Mouse (Mus musculus) layer of hippocampus, adult 9-10 months (tissue): ENCODE results near the gene Slc25a36.

Experiments
- DNase-seq: peaks from one replicate; pipeline ENCODE4 v3.0.0; 2022; ENCODE audit warnings: low spot score

The Slc25a36 gene

DNA sequence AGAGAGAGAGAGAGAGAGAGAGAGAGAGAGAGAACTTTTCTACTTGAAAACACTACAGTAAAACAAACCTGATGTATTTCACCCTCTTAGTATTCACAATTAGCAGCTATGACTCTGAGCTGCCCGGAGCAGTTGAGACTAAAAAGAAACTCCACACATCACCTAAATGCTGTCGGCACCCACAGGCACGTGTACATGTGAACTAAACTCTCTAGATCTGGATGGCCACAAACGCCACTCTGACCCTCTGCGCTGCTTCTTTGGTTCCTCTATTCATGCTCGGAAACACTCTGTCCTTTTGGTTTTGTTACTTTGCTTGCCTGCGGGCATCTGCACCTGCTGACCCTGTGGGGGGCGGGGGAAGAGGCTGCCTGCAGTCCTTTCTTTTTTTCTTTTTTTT lies 69.3 kb downstream of the Slc25a36 start:
- DNase-seq, result no peak

DNA sequence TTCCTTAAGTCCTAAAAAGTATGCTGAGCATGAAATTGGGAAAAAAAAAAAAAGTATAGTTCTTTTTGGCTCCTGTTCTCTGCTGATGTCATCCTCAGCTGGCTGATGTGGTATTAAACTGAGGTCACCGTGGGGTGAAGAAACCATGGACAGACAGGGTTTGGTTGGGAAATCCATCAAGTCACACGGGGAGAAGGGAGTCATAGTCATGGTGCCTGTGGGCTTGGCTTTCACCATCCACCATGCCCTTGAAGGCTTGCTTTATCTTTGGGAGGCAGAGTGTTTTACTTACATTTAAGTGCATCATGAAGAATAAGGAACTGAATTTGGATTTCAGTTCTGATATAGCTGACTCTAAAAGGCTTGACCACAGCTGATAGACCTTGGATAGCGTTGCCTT lies 72.9 kb downstream of the Slc25a36 start:
- DNase-seq, result no peak

- DNase-seq, result no peak
Observed at GRCm38 (mm10) chr9:97036656-97037055, 74.3 kb downstream of the Slc25a36 start.

GRCm38 (mm10) chr9:97027361-97027760 lies 83.6 kb downstream of the Slc25a36 start:
- DNase-seq, result no peak

GRCm38 (mm10) chr9:97026006-97026405 lies 85.0 kb downstream of the Slc25a36 start:
- no peak for DNase-seq
